Mouse (Mus musculus): Measurements from ENCODE around the gene Prrc2b. TPM values are rescaled to one million over a fixed set of nuclear protein-coding genes. Genes with fewer than 3 reads are reported as not detected.

Gene Prrc2b
- polyA plus RNA-seq, 1 experiment from 2014 or later = 24.5 TPM

DNA sequence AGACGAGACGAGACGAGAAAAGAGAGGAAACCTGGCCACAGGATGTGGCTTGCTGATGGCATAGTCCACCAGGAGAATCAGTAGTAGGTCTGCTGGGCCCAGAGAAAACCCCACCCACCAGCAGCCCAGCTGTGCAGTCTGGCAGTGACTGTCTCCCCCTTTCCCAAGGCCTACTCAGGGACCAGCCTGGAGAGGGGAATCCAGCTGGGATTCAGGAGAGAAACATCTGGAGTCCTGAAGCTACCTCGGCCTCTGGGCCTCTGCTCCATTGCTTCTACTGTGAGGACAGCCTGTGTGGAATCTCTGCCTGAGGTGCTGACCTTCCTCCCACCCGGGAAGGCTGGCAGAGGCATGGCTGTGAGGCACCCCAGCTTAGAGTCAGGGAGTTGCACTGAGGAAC, 29.7 kb upstream of the Prrc2b start:
- H3K4me3 ChIP-seq = no peak overlapping the region
- no peaks in the 10 kb centered on the region for H3K36me3 ChIP-seq
- 0 out of 2 replicates have a peak overlapping the region, but pooled peaks have one; percentile 2 for H3K9ac ChIP-seq
- no peak overlapping the region for H3K4me2 ChIP-seq
- no peaks in the 10 kb centered on the region for H3K9me3 ChIP-seq
- H3K27me3 ChIP-seq (replicated peaks) = no peaks in the 10 kb centered on the region
- H3K4me1 ChIP-seq = peaks cover 11% of the 10 kb centered on the region
- WGBS = 63% methylated on average over 5 of the region's 5 CpGs
- no peak for ATAC-seq (ENCODE audit: extremely low read depth, insufficient number of reproducible peaks, low FRiP score, low TSS enrichment)
- H3K27ac ChIP-seq (replicated peaks) = 0 out of 2 replicates have a peak overlapping the region, but pooled peaks have one; percentile 33

DNA sequence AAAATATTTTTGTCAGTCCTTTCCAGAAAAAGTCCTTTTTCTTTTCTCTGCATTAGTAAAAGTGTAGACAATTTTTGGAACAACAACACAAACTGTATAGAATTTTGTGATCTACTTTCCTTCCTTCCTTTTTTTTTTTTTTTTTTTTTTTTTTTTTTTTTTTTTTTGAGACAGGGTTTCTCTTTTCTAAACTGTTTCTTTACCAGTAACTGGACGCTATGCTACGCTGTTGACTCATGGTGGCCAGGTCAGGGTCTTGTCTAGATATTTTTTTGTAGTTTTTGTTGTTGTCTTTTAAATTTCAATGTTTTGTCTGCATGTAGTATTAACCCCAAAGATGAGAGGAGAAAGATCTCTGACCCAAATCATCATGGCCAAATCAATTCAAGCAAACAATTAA, 29.1 kb upstream of the Prrc2b start:
- Histone ChIP-seq H3K9me3 (no peaks in the 10 kb centered on the region), H3K9ac (no peak overlapping the region), H3K27ac (replicated peaks) (no peak overlapping the region), H3K36me3 (no peaks in the 10 kb centered on the region), H3K27me3 (replicated peaks) (no peaks in the 10 kb centered on the region), H3K4me2 (no peak overlapping the region), H3K4me3 (no peak overlapping the region), H3K4me1 (peaks cover 13% of the 10 kb centered on the region)
- ATAC-seq (ENCODE audit: extremely low read depth, insufficient number of reproducible peaks, low FRiP score, low TSS enrichment) = no peak
- WGBS = 90% methylated on average over 2 of the region's 2 CpGs

- no peaks in the 10 kb centered on the region for H3K27me3 ChIP-seq (replicated peaks)
- ATAC-seq (ENCODE audit: extremely low read depth, insufficient number of reproducible peaks, low FRiP score, low TSS enrichment) = peak; percentile 82
- peak overlapping the region; percentile 97 for H3K27ac ChIP-seq (replicated peaks)
- H3K4me3 ChIP-seq = peak overlapping the region; percentile 11; the same call in 1 of the 2 replicates
- H3K9me3 ChIP-seq = no peaks in the 10 kb centered on the region
- peak overlapping the region; percentile 62 for H3K4me2 ChIP-seq
- H3K9ac ChIP-seq = peak overlapping the region; percentile 74
- H3K36me3 ChIP-seq = no peaks in the 10 kb centered on the region
- peaks cover 63% of the 10 kb centered on the region for H3K4me1 ChIP-seq
- 5% methylated on average over 16 of the region's 16 CpGs for WGBS
Measured at GRCm38 (mm10) chr2:32127653-32128535, 23.0 kb upstream of the Prrc2b start.

DNA sequence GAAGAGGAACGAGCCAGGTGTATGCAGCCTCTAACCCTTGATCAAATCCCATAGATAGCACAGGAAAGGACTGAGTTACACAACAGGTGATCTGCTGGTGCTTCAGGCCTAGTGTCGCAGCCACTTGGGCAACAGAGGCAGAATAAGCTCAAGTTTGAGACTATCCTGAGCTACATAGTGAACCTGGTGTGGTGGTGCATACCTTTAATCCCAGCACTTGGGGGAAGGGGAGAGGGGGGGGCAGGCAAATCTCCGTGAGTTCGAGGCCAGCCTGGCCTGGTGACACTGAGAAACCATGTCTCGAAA, 22.4 kb upstream of the Prrc2b start:
- no peak for ATAC-seq (ENCODE audit: extremely low read depth, insufficient number of reproducible peaks, low FRiP score, low TSS enrichment)
- no peaks in the 10 kb centered on the region for H3K9me3 ChIP-seq
- peaks cover 64% of the 10 kb centered on the region for H3K4me1 ChIP-seq
- H3K36me3 ChIP-seq = no peaks in the 10 kb centered on the region
- H3K9ac ChIP-seq = peak overlapping the region; percentile 74
- H3K27ac ChIP-seq (replicated peaks) = peak overlapping the region; percentile 97
- peak overlapping the region; percentile 62 for H3K4me2 ChIP-seq
- 0 out of 2 replicates have a peak overlapping the region, but pooled peaks have one; percentile 11 for H3K4me3 ChIP-seq
- H3K27me3 ChIP-seq (replicated peaks) = no peaks in the 10 kb centered on the region
- WGBS = 57% methylated on average over 5 of the region's 5 CpGs

- Histone ChIP-seq H3K36me3 (no peaks in the 10 kb centered on the region), H3K27ac (replicated peaks) (peak overlapping the region; percentile 97), H3K4me3 (no peak overlapping the region), H3K4me1 (peaks cover 68% of the 10 kb centered on the region), H3K4me2 (peak overlapping the region; percentile 27), H3K9ac (peak overlapping the region; percentile 48; the same call in 1 of the 2 replicates), H3K9me3 (no peaks in the 10 kb centered on the region), H3K27me3 (replicated peaks) (no peaks in the 10 kb centered on the region)
- no peak for ATAC-seq (ENCODE audit: extremely low read depth, insufficient number of reproducible peaks, low FRiP score, low TSS enrichment)
- 24% methylated on average over 11 of the region's 11 CpGs for WGBS
Measured at GRCm38 (mm10) chr2:32129383-32130074, 21.4 kb upstream of the Prrc2b start.

DNA sequence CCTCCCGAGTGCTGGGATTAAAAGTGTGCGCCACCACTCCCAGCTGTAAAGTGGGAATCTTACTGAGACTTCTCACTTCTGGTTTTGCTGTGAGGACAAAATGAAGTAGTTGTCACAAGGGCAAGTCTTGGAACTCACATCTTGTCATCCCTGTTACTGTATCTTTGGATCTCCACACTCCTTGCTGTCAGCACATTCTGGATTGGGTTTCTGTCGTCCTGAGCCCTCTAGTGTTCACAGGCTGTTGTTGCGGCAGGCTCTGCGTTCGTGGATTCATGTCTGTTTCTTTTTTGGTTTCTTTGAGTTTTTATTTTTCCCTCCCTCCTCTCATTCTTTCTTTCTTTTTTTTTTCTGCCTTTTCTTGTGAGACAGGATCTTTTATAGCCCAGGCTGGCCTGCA, 20.4 kb upstream of the Prrc2b start:
- 22% methylated on average over 6 of the region's 6 CpGs for WGBS
- no peak overlapping the region for H3K4me3 ChIP-seq
- H3K4me1 ChIP-seq = peaks cover 68% of the 10 kb centered on the region
- no peak for ATAC-seq (ENCODE audit: extremely low read depth, insufficient number of reproducible peaks, low FRiP score, low TSS enrichment)
- peak overlapping the region; percentile 46 for H3K4me2 ChIP-seq
- no peaks in the 10 kb centered on the region for H3K9me3 ChIP-seq
- no peaks in the 10 kb centered on the region for H3K27me3 ChIP-seq (replicated peaks)
- peak overlapping the region; percentile 97 for H3K27ac ChIP-seq (replicated peaks)
- peak overlapping the region; percentile 53 for H3K9ac ChIP-seq
- H3K36me3 ChIP-seq = no peaks in the 10 kb centered on the region

DNA sequence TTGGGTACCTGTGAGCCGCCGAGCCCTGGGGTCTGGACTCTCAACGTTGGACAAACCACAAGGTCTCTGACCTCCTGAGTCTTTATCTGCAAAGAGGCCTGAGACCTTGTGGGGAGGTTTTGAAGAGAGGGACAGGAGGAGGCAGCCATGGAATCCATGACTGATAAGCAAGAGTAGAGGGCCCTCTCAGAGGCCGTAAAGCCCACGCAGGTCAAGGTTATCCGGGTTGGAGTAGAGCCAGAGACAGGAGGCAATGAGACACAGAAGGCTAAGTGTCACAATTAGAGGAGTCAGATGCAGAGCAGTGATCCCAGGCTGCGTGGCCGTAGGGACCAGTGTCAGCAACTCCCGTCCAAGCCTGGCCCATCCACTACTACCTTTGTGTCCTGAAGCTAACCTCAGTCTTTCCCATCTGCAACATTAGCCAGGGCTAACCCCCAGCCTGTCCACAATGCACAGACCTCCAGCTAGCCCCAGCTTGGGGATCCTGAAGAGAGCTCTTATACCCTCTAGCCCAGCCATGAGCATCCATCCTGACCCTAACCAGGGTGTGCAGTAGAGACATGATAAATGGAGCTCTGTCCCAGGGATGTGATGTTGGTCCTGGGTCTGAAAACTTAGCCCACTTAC, 19.6 kb upstream of the Prrc2b start:
- Histone ChIP-seq H3K27me3 (replicated peaks) (no peaks in the 10 kb centered on the region), H3K4me3 (no peak overlapping the region), H3K9me3 (no peaks in the 10 kb centered on the region), H3K4me2 (peak overlapping the region; percentile 46), H3K27ac (replicated peaks) (peak overlapping the region; percentile 97), H3K9ac (peak overlapping the region; percentile 53), H3K4me1 (peaks cover 65% of the 10 kb centered on the region), H3K36me3 (no peaks in the 10 kb centered on the region)
- ATAC-seq (ENCODE audit: extremely low read depth, insufficient number of reproducible peaks, low FRiP score, low TSS enrichment) = no peak
- WGBS = 23% methylated on average over 9 of the region's 9 CpGs

GRCm38 (mm10) chr2:32131866-32132566, 18.9 kb upstream of the Prrc2b start:
- ATAC-seq (ENCODE audit: extremely low read depth, insufficient number of reproducible peaks, low FRiP score, low TSS enrichment) = no peak
- Histone ChIP-seq H3K9me3 (no peaks in the 10 kb centered on the region), H3K27ac (replicated peaks) (peak overlapping the region; percentile 97), H3K9ac (peak overlapping the region; percentile 53), H3K27me3 (replicated peaks) (no peaks in the 10 kb centered on the region), H3K4me1 (peaks cover 63% of the 10 kb centered on the region), H3K4me3 (peak overlapping the region; percentile 4; the same call in 1 of the 2 replicates), H3K4me2 (peak overlapping the region; percentile 46), H3K36me3 (no peaks in the 10 kb centered on the region)
- WGBS = 57% methylated on average over 6 of the region's 6 CpGs

GRCm38 (mm10) chr2:32132567-32132992, 18.3 kb upstream of the Prrc2b start:
- no peaks in the 10 kb centered on the region for H3K27me3 ChIP-seq (replicated peaks)
- 9% methylated on average over 12 of the region's 12 CpGs for WGBS
- H3K4me3 ChIP-seq = peak overlapping the region; percentile 4; the same call in 1 of the 2 replicates
- no peaks in the 10 kb centered on the region for H3K9me3 ChIP-seq
- peak overlapping the region; percentile 97 for H3K27ac ChIP-seq (replicated peaks)
- H3K36me3 ChIP-seq = no peaks in the 10 kb centered on the region
- H3K4me2 ChIP-seq = peak overlapping the region; percentile 42
- peak overlapping the region; percentile 53; the same call in 1 of the 2 replicates for H3K9ac ChIP-seq
- peak; percentile 49; the same call in 1 of the 2 replicates for ATAC-seq (ENCODE audit: extremely low read depth, insufficient number of reproducible peaks, low FRiP score, low TSS enrichment)
- H3K4me1 ChIP-seq = peaks cover 64% of the 10 kb centered on the region

DNA sequence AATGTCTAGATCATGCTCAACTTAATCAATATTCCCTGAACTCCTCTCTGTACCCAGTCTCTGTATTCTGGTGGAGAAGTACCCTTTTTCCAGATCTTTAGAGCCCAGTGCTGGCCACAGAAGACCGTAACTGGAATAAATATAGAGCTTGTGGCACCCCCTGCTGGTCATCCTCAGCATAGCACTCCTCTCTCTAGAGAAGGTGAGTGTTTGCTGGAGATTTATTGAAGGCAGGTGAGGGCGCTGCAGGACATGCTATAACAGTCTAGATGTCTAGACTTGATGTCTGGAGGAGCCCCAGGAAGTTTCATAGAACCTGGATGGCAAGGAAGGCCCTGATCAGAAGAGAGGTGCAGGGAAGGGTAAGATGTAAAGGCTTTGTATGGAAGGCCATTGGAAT, 16.8 kb upstream of the Prrc2b start:
- H3K36me3 ChIP-seq = no peaks in the 10 kb centered on the region
- no peak overlapping the region for H3K4me2 ChIP-seq
- no peak for ATAC-seq (ENCODE audit: extremely low read depth, insufficient number of reproducible peaks, low FRiP score, low TSS enrichment)
- H3K27ac ChIP-seq (replicated peaks) = no peak overlapping the region
- no peaks in the 10 kb centered on the region for H3K9me3 ChIP-seq
- H3K4me1 ChIP-seq = peaks cover 58% of the 10 kb centered on the region
- H3K9ac ChIP-seq = no peak overlapping the region
- H3K27me3 ChIP-seq (replicated peaks) = no peaks in the 10 kb centered on the region
- H3K4me3 ChIP-seq = no peak overlapping the region
- WGBS = 3% methylated on average over 2 of the region's 2 CpGs
